Mouse (Mus musculus) brain, embryonic 14.5 days (tissue): Measurements from ENCODE around the gene Rgl1.

Source experiments
- CTCF ChIP-seq: fragments of 200-500 bp; IDR thresholded peaks from 2 replicates; pipeline ENCODE4 v1.5.1; 2012; ENCODE audit warnings: inconsistent platforms, mild to moderate bottlenecking, moderate library complexity, borderline replicate concordance; ENCODE audit not compliant: insufficient read depth, insufficient read length; ENCODE audit errors: extremely low read depth
- POLR2A ChIP-seq: fragments of 200-500 bp; IDR thresholded peaks from 2 replicates; pipeline ENCODE4 v1.6.1; 2012; ENCODE audit warnings: mild to moderate bottlenecking, inconsistent platforms, borderline replicate concordance; ENCODE audit not compliant: poor library complexity, insufficient read depth, insufficient read length, severe bottlenecking; ENCODE audit errors: extremely low read depth

- TF ChIP-seq POLR2A (no peak), CTCF (no peak)
Measured at GRCm38 (mm10) chr1:152593382-152593781, 172.8 kb downstream of the Rgl1 start.
